Mouse (Mus musculus) testis, adult 2 months (tissue): ENCODE data around the gene Rbm8a.

Experiments used
- CTCF ChIP-seq: fragments of 200-500 bp; IDR thresholded peaks from 2 replicates; pipeline ENCODE4 v1.5.1; 2012; ENCODE audit warnings: low read depth, mild to moderate bottlenecking, inconsistent platforms, low read length, moderate library complexity; ENCODE audit not compliant: control insufficient read depth, insufficient read depth, insufficient replicate concordance
- POLR2A ChIP-seq: fragments of 200-500 bp; IDR thresholded peaks from 2 replicates; pipeline ENCODE4 v1.6.1; 2012; ENCODE audit warnings: low read depth, mild to moderate bottlenecking, inconsistent platforms, low read length, moderate library complexity; ENCODE audit not compliant: control insufficient read depth

DNA sequence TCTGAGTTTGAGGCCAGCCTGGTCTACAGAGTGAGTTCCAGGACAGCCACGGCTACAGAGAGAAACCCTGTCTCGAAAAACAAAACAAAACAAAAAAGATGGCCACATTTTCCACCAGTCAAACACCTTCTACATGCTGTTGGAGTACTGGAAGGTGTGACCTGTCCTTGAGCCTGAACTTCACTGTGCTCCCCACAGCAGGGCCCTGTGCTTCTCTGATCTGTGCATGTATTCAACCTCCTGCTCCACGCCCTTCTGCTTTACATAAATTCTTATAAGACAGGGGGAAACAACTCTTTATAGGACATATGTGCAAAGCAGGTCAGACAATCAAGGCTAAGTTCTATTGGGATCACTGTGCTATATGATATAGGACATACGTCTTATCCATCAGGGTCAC is 6.5 kb upstream of the Rbm8a start:
- TF ChIP-seq CTCF: no peak
- TF ChIP-seq POLR2A: no peak
